9 mouse cellular contexts compared by ENCODE assay signal in genomic region chrX:101527356-101527755, GRCm38 (mm10). TPM values are rescaled to one million over a fixed set of nuclear protein-coding genes. Genes with fewer than 3 reads are reported as not detected.
DNase-seq lines count a peak whose midpoint lies in the region; ATAC-seq lines count a peak whose summit lies in the region.
"Had no signal": no experiment of that assay in that cellular context is flagged by ENCODE, and none has a peak within 500 bp of the region (broad histone marks: within the 10 kb centered on the region; RNA-seq: fewer than 3 reads in every experiment).

No protein-coding gene starts in this region.

- peak overlapping the region; percentile 29 for H3K4me3 ChIP-seq in heart, embryonic 15.5 days
- peak overlapping the region; percentile 48 for H3K4me3 ChIP-seq in liver, embryonic 15.5 days (replicated peaks)
- H3K4me3 ChIP-seq: heart, adult 2 months had no signal

- no peaks in the 10 kb centered on the region for H3K4me1 ChIP-seq in heart, embryonic 15.5 days (replicated peaks)
- H3K4me1 ChIP-seq in liver, embryonic 15.5 days (replicated peaks), result no peaks in the 10 kb centered on the region

- DNase-seq in adrenal gland, postnatal 10 days, result peak; percentile 18
- no peak for DNase-seq in adrenal gland, postnatal 25 days
- DNase-seq in T-cell, adult 2 months (ENCODE audit: low spot score), result peak; percentile 18
- DNase-seq in yolk sac, embryonic 10.5 days (ENCODE audit: low spot score), result peak; percentile 52
- no peak for DNase-seq in urinary bladder, adult 2 months (ENCODE audit: low spot score)
- no peak for DNase-seq in neural tube, embryonic 10.5 days (ENCODE audit: extremely low spot score, low spot score)

- WGBS in heart, embryonic 15.5 days, result 40% methylated on average over 9 of the region's 9 CpGs
- 31% methylated on average over 9 of the region's 9 CpGs for WGBS in liver, embryonic 15.5 days (ENCODE audit: insufficient replicate concordance)

- no peaks in the 10 kb centered on the region for H3K36me3 ChIP-seq in heart, embryonic 15.5 days
- H3K36me3 ChIP-seq in liver, embryonic 15.5 days (replicated peaks), result no peaks in the 10 kb centered on the region

- no peak overlapping the region for H3K27ac ChIP-seq in heart, embryonic 15.5 days
- no peak overlapping the region for H3K27ac ChIP-seq in liver, embryonic 15.5 days (replicated peaks)
- H3K27ac ChIP-seq: heart, adult 2 months had no signal

- no peak overlapping the region for H3K9ac ChIP-seq in heart, embryonic 15.5 days
- H3K9ac ChIP-seq in liver, embryonic 15.5 days, result no peak overlapping the region

- ATAC-seq in heart, embryonic 15.5 days (replicated peaks; ENCODE audit: insufficient number of reproducible peaks, insufficient read depth, low FRiP score, low read depth), result no peak
- peak; percentile 35; the same call in 1 of the 2 replicates for ATAC-seq in liver, embryonic 15.5 days (ENCODE audit: insufficient read depth)

- H3K4me2 ChIP-seq in heart, embryonic 15.5 days, result 0 out of 2 replicates have a peak overlapping the region, but pooled peaks have one; percentile 29
- H3K4me2 ChIP-seq in liver, embryonic 15.5 days, result peak overlapping the region; percentile 49

- H3K27me3 ChIP-seq in heart, embryonic 15.5 days, result no peaks in the 10 kb centered on the region
- no peaks in the 10 kb centered on the region for H3K27me3 ChIP-seq in liver, embryonic 15.5 days

- H3K9me3 ChIP-seq in heart, embryonic 15.5 days (replicated peaks), result no peaks in the 10 kb centered on the region
- H3K9me3 ChIP-seq in liver, embryonic 15.5 days (replicated peaks), result no peaks in the 10 kb centered on the region

RNA-seq across cellular contexts. Expression of gene Taf1, which starts 5.2 kb away (rescaled TPM):
- 10 to 100 TPM; 24.3 to 33.6 TPM for total RNA-seq in adrenal gland, postnatal 10 days (2021)
- 36.4 and 44.9 TPM in 2 replicates for total RNA-seq in adrenal gland, postnatal 25 days (2021)
- 6.3 and 7.8 TPM in 2 replicates for polyA plus RNA-seq in heart, embryonic 15.5 days (2015; fragmentation: Nextera tagmentation; extraction: Ambion mirVana)
- 5.3 and 5.6 TPM in 2 replicates for polyA plus RNA-seq in liver, embryonic 15.5 days (2015; fragmentation: Nextera tagmentation; extraction: Ambion mirVana)
- 21.1 and 30.2 TPM in 2 replicates for polyA plus RNA-seq in urinary bladder, adult 2 months (2012; rRNA removed)

Comparison
In these comparisons a context has a peak if more than half of its experiments do, and no peak if none do; other contexts are left out.
1. DNase-seq: peak in adrenal gland, postnatal 10 days (single experiment), T-cell, adult 2 months (single experiment) and yolk sac, embryonic 10.5 days (single experiment); none in adrenal gland, postnatal 25 days (single experiment), urinary bladder, adult 2 months (single experiment) and neural tube, embryonic 10.5 days (single experiment).